Mouse (Mus musculus): Measurements from ENCODE around the gene Hectd1.

GRCm38 (mm10) chr12:51851155-51851554 lies 21.8 kb upstream of the Hectd1 start:
- TF ChIP-seq CTCF (conservative IDR thresholded peaks at IDR 0.05; ENCODE audit: low read length) (no peak), NANOG (IDR thresholded peaks at IDR 0.05; ENCODE audit: borderline replicate concordance, low read length) (no peak)

Data from E14TG2a.4 (cell line).